Mouse (Mus musculus): ENCODE measurements around the gene Ptpre. TPM values are rescaled to one million over a fixed set of nuclear protein-coding genes. Genes with fewer than 3 reads are reported as not detected.

The Ptpre gene
- polyA plus RNA-seq, 1 experiment from 2014 or later, result 0.77 TPM

DNA sequence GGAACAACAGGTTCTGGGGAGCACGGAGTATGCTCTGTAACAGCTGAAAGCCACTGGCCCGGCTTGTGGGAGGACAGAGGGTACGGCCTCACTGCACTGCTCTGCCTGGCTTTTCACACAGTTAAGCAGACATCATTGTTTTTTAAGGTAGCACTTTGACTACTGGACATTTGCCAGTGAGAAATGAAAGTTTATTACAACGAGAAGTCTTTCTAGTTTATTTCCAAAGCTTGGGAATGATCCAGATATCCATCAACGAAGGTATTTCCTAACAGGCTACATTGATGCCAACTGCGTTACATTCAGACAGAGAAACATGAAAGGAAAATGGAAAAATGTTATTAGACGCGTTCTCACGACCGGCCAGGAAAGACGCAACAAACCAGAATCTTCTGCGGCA is 190.8 kb downstream of the Ptpre start:
- DNase-seq (ENCODE audit: low spot score) (no peak), ATAC-seq (replicated peaks; ENCODE audit: low FRiP score) (no peak)
- H3K4me1 ChIP-seq (replicated peaks; ENCODE audit: control insufficient read depth, insufficient read depth, low read length), result no peaks in the 10 kb centered on the region
- H3K9ac ChIP-seq (ENCODE audit: low read length), result no peak overlapping the region
- no peaks in the 10 kb centered on the region for H3K9me3 ChIP-seq (ENCODE audit: control insufficient read depth, low read length)
- no peak overlapping the region for H3K4me3 ChIP-seq (ENCODE audit: low read depth, low read length)
- 93% methylated on average over 12 of the region's 12 CpGs for WGBS
- H3K27me3 ChIP-seq (ENCODE audit: control insufficient read depth, insufficient read depth, low read length), result no peaks in the 10 kb centered on the region
- no peak overlapping the region for H3K27ac ChIP-seq (ENCODE audit: low read depth, low read length)
- no peaks in the 10 kb centered on the region for H3K36me3 ChIP-seq (ENCODE audit: control insufficient read depth, insufficient read depth, low read length)
- H3K4me2 ChIP-seq (ENCODE audit: low read depth, low read length, severe bottlenecking), result no peak overlapping the region

DNA sequence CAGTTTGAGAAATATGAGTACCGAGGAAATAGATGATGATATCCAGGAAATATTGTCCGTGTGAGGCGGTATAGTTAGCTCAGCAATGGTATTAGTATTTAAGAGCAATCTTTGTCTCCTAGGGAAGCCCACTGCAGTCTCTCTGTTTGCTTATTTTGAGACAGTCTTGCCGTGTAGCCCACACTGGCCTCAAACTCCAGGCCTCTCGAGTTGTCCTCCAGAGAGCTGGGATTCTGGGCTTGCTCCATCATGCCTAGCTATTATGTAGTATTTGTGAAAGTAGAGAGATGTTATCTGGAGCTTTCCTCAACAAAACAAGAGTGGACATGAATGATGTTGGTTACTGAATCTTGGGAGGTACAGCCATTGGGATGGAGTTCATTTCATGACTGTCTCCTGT is 197.1 kb downstream of the Ptpre start:
- H3K4me2 ChIP-seq (ENCODE audit: low read depth, low read length, severe bottlenecking), result no peak overlapping the region
- DNase-seq (ENCODE audit: low spot score) (no peak), ATAC-seq (replicated peaks; ENCODE audit: low FRiP score) (no peak)
- H3K36me3 ChIP-seq (ENCODE audit: control insufficient read depth, insufficient read depth, low read length), result no peaks in the 10 kb centered on the region
- WGBS, result 90% methylated on average over 5 of the region's 5 CpGs
- H3K27me3 ChIP-seq (ENCODE audit: control insufficient read depth, insufficient read depth, low read length), result no peaks in the 10 kb centered on the region
- H3K4me3 ChIP-seq (ENCODE audit: low read depth, low read length), result no peak overlapping the region
- no peak overlapping the region for H3K27ac ChIP-seq (ENCODE audit: low read depth, low read length)
- H3K9ac ChIP-seq (ENCODE audit: low read length), result no peak overlapping the region
- no peaks in the 10 kb centered on the region for H3K9me3 ChIP-seq (ENCODE audit: control insufficient read depth, low read length)
- H3K4me1 ChIP-seq (replicated peaks; ENCODE audit: control insufficient read depth, insufficient read depth, low read length), result no peaks in the 10 kb centered on the region

- ATAC-seq (replicated peaks; ENCODE audit: low FRiP score) (no peak; the same call in 1 of the 2 replicates), DNase-seq (ENCODE audit: low spot score) (no peak)
- Histone ChIP-seq H3K4me2 (ENCODE audit: low read depth, low read length, severe bottlenecking) (no peak overlapping the region), H3K4me1 (replicated peaks; ENCODE audit: control insufficient read depth, insufficient read depth, low read length) (no peaks in the 10 kb centered on the region), H3K9me3 (ENCODE audit: control insufficient read depth, low read length) (no peaks in the 10 kb centered on the region), H3K4me3 (ENCODE audit: low read depth, low read length) (no peak overlapping the region), H3K36me3 (ENCODE audit: control insufficient read depth, insufficient read depth, low read length) (no peaks in the 10 kb centered on the region), H3K27me3 (ENCODE audit: control insufficient read depth, insufficient read depth, low read length) (no peaks in the 10 kb centered on the region), H3K9ac (ENCODE audit: low read length) (no peak overlapping the region), H3K27ac (ENCODE audit: low read depth, low read length) (no peak overlapping the region)
- WGBS, result 85% methylated on average over 9 of the region's 9 CpGs
Measured at GRCm38 (mm10) chr7:135734911-135735646, 197.8 kb downstream of the Ptpre start.

MicroRNAs encoded within 50 kb of the gene (microRNA counts, 519-probe panel; counts per million panel counts)
- 31.2 counts per million for microRNA mmu-miR-1962

Small RNAs within 50 kb of the gene (microRNA-seq; reads per million reads assigned to microRNA genes)
- gene Mir1962 (ENCODE audit: insufficient number of aligned reads), result not detected

Other genes with a start within 250 kb of the Ptpre start
- 0.91 and 1.1 TPM in 2 replicates for gene Foxi2, start 127.2 kb upstream of the Ptpre start, polyA plus RNA-seq (2014; fragmentation: Nextera tagmentation; extraction: Ambion mirVana)
- gene Clrn3, start 8.8 kb upstream of the Ptpre start, polyA plus RNA-seq (2014; fragmentation: Nextera tagmentation; extraction: Ambion mirVana), result not detected in 2 replicates
- 66.7 and 76.5 TPM in 2 replicates for gene Mki67, start 178.9 kb downstream of the Ptpre start, polyA plus RNA-seq (2014; fragmentation: Nextera tagmentation; extraction: Ambion mirVana)

Measured in forebrain, embryonic 11.5 days (tissue).